Mouse (Mus musculus) limb, embryonic 14.5 days (tissue): ENCODE measurements at regions not wholly inside any gene's neighbourhood (a gene's known extent, or its start where the extent isn't known, plus 50 kb on each side); places are given as distances from the start of the nearest gene placed in this dataset.

Experiments
- ATAC-seq: fragments of 200-750 bp; cut with Nextera tagmentation; 2 replicates; pipeline ENCODE4 v1.8.0; 2017; ENCODE audit warnings: low read depth, moderate number of reproducible peaks, moderate TSS enrichment; ENCODE audit not compliant: low FRiP score
- DNase-seq: peaks from one replicate; pipeline ENCODE4 v3.0.0-alpha.2; 2015; ENCODE audit warnings: low spot score
- H3K27ac ChIP-seq: fragments of 300-500 bp; sonication (generic); replicated peaks from 2 replicates; pipeline ENCODE4 v1.5.1; 2014; ENCODE audit warnings: low read depth, mild to moderate bottlenecking, low read length, moderate library complexity, mixed read lengths
- H3K27me3 ChIP-seq: fragments of 300-500 bp; sonication (generic); 2 replicates; pipeline ENCODE4 v1.6.1; 2014; ENCODE audit warnings: low read length, mixed read lengths; ENCODE audit not compliant: control insufficient read depth, insufficient read depth
- H3K36me3 ChIP-seq: fragments of 300-500 bp; sonication (generic); 2 replicates; pipeline ENCODE4 v1.6.1; 2014; ENCODE audit warnings: mild to moderate bottlenecking, low read length, moderate library complexity, mixed read lengths; ENCODE audit not compliant: control insufficient read depth, insufficient read depth
- H3K4me1 ChIP-seq: fragments of 300-500 bp; sonication (generic); 2 replicates; pipeline ENCODE4 v1.6.1; 2014; ENCODE audit warnings: antibody characterized with exemption, low read length, mixed read lengths; ENCODE audit not compliant: control insufficient read depth, insufficient read depth
- H3K4me2 ChIP-seq: fragments of 300-500 bp; sonication (generic); replicated peaks from 2 replicates; pipeline ENCODE4 v1.6.1; 2014; ENCODE audit warnings: low read depth, mild to moderate bottlenecking, low read length, moderate library complexity; ENCODE audit not compliant: severe bottlenecking
- H3K4me3 ChIP-seq: fragments of 300-500 bp; sonication (generic); replicated peaks from 2 replicates; pipeline ENCODE4 v1.5.1; 2014; ENCODE audit warnings: low read length
- H3K9ac ChIP-seq: fragments of 300-500 bp; sonication (generic); 2 replicates; pipeline ENCODE4 v1.6.1; 2014; ENCODE audit warnings: mild to moderate bottlenecking, low read depth, low read length, moderate library complexity; ENCODE audit not compliant: severe bottlenecking
- H3K9me3 ChIP-seq: fragments of 300-500 bp; sonication (generic); 2 replicates; pipeline ENCODE4 v1.6.1; 2016; ENCODE audit warnings: low read length; ENCODE audit not compliant: control insufficient read depth
- POLR2A ChIP-seq: fragments of 200-500 bp; IDR thresholded peaks from 2 replicates; pipeline ENCODE4 v1.8.0; 2012; ENCODE audit warnings: inconsistent platforms, mild to moderate bottlenecking, moderate library complexity, borderline replicate concordance; ENCODE audit not compliant: insufficient read depth, insufficient read length; ENCODE audit errors: extremely low read depth
- WGBS: fragments of 180-500 bp; shearing (Covaris S2); extraction: QIAGEN DNeasy Blood & Tissue Kit; methylation state at CpG from one replicate; pipeline ENCODE4 v1.1.7; 2014; 5-methylcytosine and 5-hydroxymethylcytosine counted together

GRCm38 (mm10) chr1:88752332-88752731 lies 50.3 kb upstream of the Arl4c start:
- H3K27me3 ChIP-seq = no peaks in the 10 kb centered on the region
- no peak overlapping the region for H3K4me3 ChIP-seq
- no peak overlapping the region for H3K27ac ChIP-seq
- WGBS = 4% methylated on average over 5 of the region's 5 CpGs
- ATAC-seq (no peak), DNase-seq (peak; percentile 75)
- H3K9ac ChIP-seq = no peak overlapping the region
- no peaks in the 10 kb centered on the region for H3K9me3 ChIP-seq
- TF ChIP-seq POLR2A = no peak
- no peaks in the 10 kb centered on the region for H3K36me3 ChIP-seq
- no peak overlapping the region for H3K4me2 ChIP-seq
- no peaks in the 10 kb centered on the region for H3K4me1 ChIP-seq

GRCm38 (mm10) chr1:88756658-88757057 lies 54.6 kb upstream of the Arl4c start:
- Histone ChIP-seq H3K27me3 (no peaks in the 10 kb centered on the region), H3K27ac (no peak overlapping the region), H3K4me3 (no peak overlapping the region), H3K9me3 (no peaks in the 10 kb centered on the region), H3K36me3 (no peaks in the 10 kb centered on the region), H3K4me1 (no peaks in the 10 kb centered on the region), H3K9ac (no peak overlapping the region), H3K4me2 (no peak overlapping the region)
- no peak for ATAC-seq
- WGBS = 76% methylated on average over 7 of the region's 7 CpGs
- TF ChIP-seq POLR2A = no peak
- DNase-seq = no peak

GRCm38 (mm10) chr1:88757162-88757561 lies 55.1 kb upstream of the Arl4c start:
- Histone ChIP-seq H3K27ac (no peak overlapping the region), H3K4me3 (no peak overlapping the region), H3K4me1 (no peaks in the 10 kb centered on the region), H3K36me3 (no peaks in the 10 kb centered on the region), H3K9me3 (no peaks in the 10 kb centered on the region), H3K27me3 (no peaks in the 10 kb centered on the region), H3K4me2 (no peak overlapping the region), H3K9ac (no peak overlapping the region)
- DNase-seq = no peak
- 72% methylated on average over 7 of the region's 7 CpGs for WGBS
- TF ChIP-seq POLR2A = no peak
- no peak for ATAC-seq

GRCm38 (mm10) chr1:88757746-88758145 lies 55.7 kb upstream of the Arl4c start:
- DNase-seq (no peak), ATAC-seq (no peak)
- Histone ChIP-seq H3K4me3 (no peak overlapping the region), H3K27me3 (no peaks in the 10 kb centered on the region), H3K9ac (no peak overlapping the region), H3K36me3 (no peaks in the 10 kb centered on the region), H3K4me1 (no peaks in the 10 kb centered on the region), H3K4me2 (no peak overlapping the region), H3K9me3 (no peaks in the 10 kb centered on the region), H3K27ac (no peak overlapping the region)
- WGBS = 22% methylated on average over 3 of the region's 3 CpGs
- TF ChIP-seq POLR2A = no peak

- DNase-seq (no peak), ATAC-seq (no peak)
- Histone ChIP-seq H3K9me3 (no peaks in the 10 kb centered on the region), H3K27ac (no peak overlapping the region), H3K4me1 (no peaks in the 10 kb centered on the region), H3K4me2 (no peak overlapping the region), H3K4me3 (no peak overlapping the region), H3K36me3 (no peaks in the 10 kb centered on the region), H3K9ac (no peak overlapping the region), H3K27me3 (no peaks in the 10 kb centered on the region)
- WGBS = 70% methylated on average over 11 of the region's 11 CpGs
- TF ChIP-seq POLR2A = no peak
Observed at GRCm38 (mm10) chr1:88760643-88761042, 58.6 kb upstream of the Arl4c start.

- DNase-seq (no peak), ATAC-seq (no peak)
- Histone ChIP-seq H3K4me2 (no peak overlapping the region), H3K36me3 (no peaks in the 10 kb centered on the region), H3K27me3 (no peaks in the 10 kb centered on the region), H3K4me3 (no peak overlapping the region), H3K9ac (no peak overlapping the region), H3K9me3 (no peaks in the 10 kb centered on the region), H3K4me1 (no peaks in the 10 kb centered on the region), H3K27ac (no peak overlapping the region)
- 60% methylated on average over 6 of the region's 6 CpGs for WGBS
- TF ChIP-seq POLR2A = no peak
Observed at GRCm38 (mm10) chr1:88761121-88761520, 59.1 kb upstream of the Arl4c start.
